In genomic region chr16:38366231-38366630, GRCm38 (mm10) we compare ENCODE assay signal across 36 mouse cellular contexts. TPM values are rescaled to one million over a fixed set of nuclear protein-coding genes. Genes with fewer than 3 reads are reported as not detected.
A peak's percentile ranks its signal among the peaks of the same experiment; 100 is the strongest.
DNase-seq lines count a peak whose midpoint lies in the region; ATAC-seq and TF ChIP-seq lines count a peak whose summit lies in the region.
"Had no signal": no experiment of that assay in that cellular context is flagged by ENCODE, and none has a peak within 500 bp of the region (broad histone marks: within the 10 kb centered on the region; RNA-seq: fewer than 3 reads in every experiment).

No protein-coding gene starts in this region.

- no peak for DNase-seq in heart, adult 2 months
- DNase-seq in heart, postnatal 4 days, result no peak
- no peak for DNase-seq in heart, postnatal 36 days
- peak; percentile 49 for DNase-seq in right cerebral cortex, adult 18-20 months
- no peak for DNase-seq in right cerebral cortex, postnatal 25 days
- no peak for DNase-seq in testis, postnatal 14 days (ENCODE audit: low spot score)
- DNase-seq: adrenal gland, adult 2 months; adrenal gland, postnatal 36 days; cerebellum, adult 8-10 months; cerebellum, postnatal 25 days; forebrain, postnatal 0 days; gastrocnemius, postnatal 36 days; kidney, adult 18-20 months; kidney, postnatal 25 days; lung, embryonic 14.5 days; lung, postnatal 14 days had no signal

- H3K79me2 ChIP-seq in heart, adult 2 months (replicated peaks; ENCODE audit: control insufficient read depth, insufficient read depth, low read length), result no peaks in the 10 kb centered on the region
- peaks cover 7% of the 10 kb centered on the region for H3K79me2 ChIP-seq in myocyte (ENCODE audit: control insufficient read depth, insufficient read depth)

- TF ChIP-seq EP300 in heart, adult 2 months (IDR thresholded peaks at IDR 0.05; ENCODE audit: insufficient read depth, low read depth, low read length), result no peak

- H3K36me3 ChIP-seq in heart, adult 2 months (ENCODE audit: control insufficient read depth, insufficient read depth, low read length), result peaks cover 7% of the 10 kb centered on the region
- peaks cover 45% of the 10 kb centered on the region for H3K36me3 ChIP-seq in heart, embryonic 14.5 days (ENCODE audit: control insufficient read depth, insufficient read depth, low read length)
- no peaks in the 10 kb centered on the region for H3K36me3 ChIP-seq in myocyte (ENCODE audit: control insufficient read depth, insufficient read depth)
- H3K36me3 ChIP-seq: embryonic facial prominence, embryonic 10.5 days; embryonic facial prominence, embryonic 15.5 days; forebrain, embryonic 12.5 days; hindbrain, embryonic 10.5 days; kidney, embryonic 15.5 days; limb, embryonic 12.5 days; neural tube, embryonic 12.5 days had no signal

- peak overlapping the region; percentile 80 for H3K4me2 ChIP-seq in heart, embryonic 14.5 days (ENCODE audit: low read length)
- peak overlapping the region; percentile 62 for H3K4me2 ChIP-seq in myocyte (ENCODE audit: low read depth)
- H3K4me2 ChIP-seq: embryonic facial prominence, embryonic 15.5 days; forebrain, embryonic 12.5 days; kidney, embryonic 15.5 days; limb, embryonic 12.5 days; lung, embryonic 14.5 days; midbrain, embryonic 11.5 days; neural tube, embryonic 12.5 days had no signal

- TF ChIP-seq POLR2A in heart, adult 2 months (IDR thresholded peaks at IDR 0.05; ENCODE audit: insufficient read depth, low read depth, low read length), result no peak
- no peak for TF ChIP-seq POLR2A in myocyte (IDR thresholded peaks at IDR 0.05; ENCODE audit: insufficient read length, low read depth)

- H3K9ac ChIP-seq in heart, adult 2 months (ENCODE audit: low read depth, low read length), result peak overlapping the region; percentile 6; the same call in 1 of the 2 replicates
- H3K9ac ChIP-seq in heart, embryonic 14.5 days (ENCODE audit: low read length), result peak overlapping the region; percentile 98
- H3K9ac ChIP-seq: embryonic facial prominence, embryonic 15.5 days; forebrain, embryonic 12.5 days; forebrain, postnatal 0 days; kidney, embryonic 15.5 days; limb, embryonic 12.5 days; lung, embryonic 14.5 days; neural tube, embryonic 12.5 days had no signal

- H3K4me3 ChIP-seq in heart, adult 2 months, result peak overlapping the region; percentile 56
- peak overlapping the region; percentile 73 to 93 for H3K4me3 ChIP-seq in heart, embryonic 14.5 days (ENCODE audit: control insufficient read depth in 1 of 2, insufficient read depth in 1 of 2, low read depth in 1 of 2, low read length in 2 of 2)
- H3K4me3 ChIP-seq in myocyte, result peak overlapping the region; percentile 4
- H3K4me3 ChIP-seq: embryonic facial prominence, embryonic 10.5 days; embryonic facial prominence, embryonic 15.5 days; forebrain, embryonic 12.5 days; hindbrain, embryonic 10.5 days; kidney, embryonic 15.5 days; left cerebral cortex, adult 2 months; limb, embryonic 12.5 days; neural tube, embryonic 12.5 days had no signal

- no peaks in the 10 kb centered on the region for H3K9me3 ChIP-seq in heart, embryonic 14.5 days (ENCODE audit: control insufficient read depth, low read length)
- H3K9me3 ChIP-seq: embryonic facial prominence, embryonic 10.5 days; embryonic facial prominence, embryonic 15.5 days; forebrain, embryonic 12.5 days; hindbrain, embryonic 10.5 days; kidney, embryonic 15.5 days; limb, embryonic 12.5 days; neural tube, embryonic 12.5 days had no signal

- no peak for TF ChIP-seq CTCF in heart, adult 2 months (IDR thresholded peaks at IDR 0.05)

- ATAC-seq in heart, embryonic 14.5 days (ENCODE audit: insufficient number of reproducible peaks, insufficient read depth, low FRiP score, low read depth), result no peak
- ATAC-seq: activated CD4-positive, CD25-positive, alpha-beta regulatory T cell, adult 4 months; CD4-positive, CD25-positive, alpha-beta regulatory T cell, adult 4 months; forebrain, postnatal 0 days; hindbrain, embryonic 16.5 days; midbrain, embryonic 16.5 days had no signal

- 55% methylated on average over 4 of the region's 4 CpGs for WGBS in heart, adult 2 months
- WGBS in heart, embryonic 14.5 days, result 24% methylated on average over 4 of the region's 4 CpGs

- no peak overlapping the region for H3ac ChIP-seq in myocyte (ENCODE audit: control insufficient read depth, insufficient read length)

- H3K27me3 ChIP-seq in heart, adult 2 months (ENCODE audit: control insufficient read depth, insufficient read depth, low read length), result no peaks in the 10 kb centered on the region
- H3K27me3 ChIP-seq in heart, embryonic 14.5 days (ENCODE audit: control insufficient read depth, insufficient read depth, low read length), result no peaks in the 10 kb centered on the region
- H3K27me3 ChIP-seq in myocyte (ENCODE audit: control insufficient read depth, insufficient read depth, insufficient read length), result no peaks in the 10 kb centered on the region
- H3K27me3 ChIP-seq: embryonic facial prominence, embryonic 15.5 days; forebrain, embryonic 12.5 days; kidney, embryonic 15.5 days; limb, embryonic 12.5 days; neural tube, embryonic 12.5 days had no signal

- intact Hi-C loops in heart, adult 2 months (cut with DNase I), result no loop called here
- intact Hi-C loops in heart, postnatal 36 days (cut with DNase I), result no loop called here

- peaks cover 15% of the 10 kb centered on the region for H3K4me1 ChIP-seq in heart, adult 2 months (ENCODE audit: control insufficient read depth, insufficient read depth, low read length)
- H3K4me1 ChIP-seq in heart, embryonic 14.5 days (ENCODE audit: control insufficient read depth in 2 of 2, insufficient read depth in 2 of 2, low read length in 2 of 2), result peaks cover 24 to 48% of the 10 kb centered on the region in 2 experiments
- H3K4me1 ChIP-seq: forebrain, embryonic 12.5 days; neural tube, embryonic 12.5 days had no signal

- H3K27ac ChIP-seq in heart, adult 2 months, result no peak overlapping the region; the same call in 1 of the 2 replicates
- H3K27ac ChIP-seq in heart, embryonic 14.5 days (replicated peaks in 1 of 2; ENCODE audit: control insufficient read depth in 1 of 2, insufficient read depth in 1 of 2, low read depth in 2 of 2, low read length in 2 of 2), result peak overlapping the region; percentile 14 to 99; a peak in 3 of 4 replicates
- H3K27ac ChIP-seq: embryonic facial prominence, embryonic 10.5 days; embryonic facial prominence, embryonic 15.5 days; forebrain, embryonic 12.5 days; hindbrain, embryonic 10.5 days; kidney, embryonic 15.5 days; limb, embryonic 12.5 days; neural tube, embryonic 12.5 days had no signal

TF ChIP-seq in myocyte, 11 proteins besides CTCF, POLR2A, EP300 and RAD21:
- TF ChIP-seq MAX (IDR thresholded peaks at IDR 0.05; ENCODE audit: low read depth), result no peak
- no peak for TF ChIP-seq CEBPB (IDR thresholded peaks at IDR 0.05; ENCODE audit: insufficient read depth, poor library complexity, severe bottlenecking)
- TF ChIP-seq POLR2AphosphoS2 (IDR thresholded peaks at IDR 0.05; ENCODE audit: insufficient read length, low read depth), result peak; percentile 23
- no peak for TF ChIP-seq SRF (IDR thresholded peaks at IDR 0.05; ENCODE audit: control insufficient read depth, insufficient read length, low read depth)
- no peak for TF ChIP-seq TCF12 (IDR thresholded peaks at IDR 0.05; ENCODE audit: insufficient read depth, poor library complexity, severe bottlenecking)
- TF ChIP-seq USF1 (IDR thresholded peaks at IDR 0.05; ENCODE audit: low read depth), result peak; percentile 23
- TF ChIP-seq MYOG (IDR thresholded peaks at IDR 0.05; ENCODE audit: control insufficient read depth in 1 of 3, insufficient read depth in 1 of 3, insufficient read length in 2 of 3, low read depth in 2 of 3), result no peak
- TF ChIP-seq REST (IDR thresholded peaks at IDR 0.05; ENCODE audit: insufficient read depth, insufficient read length), result no peak

RNA-seq across cellular contexts. Expression of gene Popdc2, which starts 4.2 kb away (rescaled TPM):
- total RNA-seq in heart, adult 2 months (2021), result 100 to 1,000 TPM; 462 to 476 TPM
- 695 and 745 TPM in 2 replicates for polyA plus RNA-seq in heart, adult 2 months (2012; rRNA removed)
- 100 to 1,000 TPM; 764 to 831 TPM for total RNA-seq in heart, postnatal 4 days (2021)
- polyA plus RNA-seq in heart, embryonic 14.5 days (2014; fragmentation: Nextera tagmentation; extraction: Ambion mirVana), result 364 and 390 TPM in 2 replicates
- 100 to 1,000 TPM; 442 to 516 TPM for total RNA-seq in heart, postnatal 36 days (2021)
- 10.5 TPM for polyA plus RNA-seq in myocyte (2012; fragmentation: generic; extraction: Trizol)

RNA-seq across cellular contexts. Expression of gene Gm21987, which starts 19.4 kb away (rescaled TPM):
- total RNA-seq in heart, adult 2 months (2021), result not detected
- not detected in 2 replicates for polyA plus RNA-seq in heart, adult 2 months (2012; rRNA removed)
- 1 to 10 TPM; 1.1 to 1.6 TPM for total RNA-seq in heart, postnatal 4 days (2021)
- 4.4 and 4.9 TPM in 2 replicates for polyA plus RNA-seq in heart, embryonic 14.5 days (2014; fragmentation: Nextera tagmentation; extraction: Ambion mirVana)
- not detected for total RNA-seq in heart, postnatal 36 days (2021)
- polyA plus RNA-seq in myocyte (2012; fragmentation: generic; extraction: Trizol), result 0.16 TPM
- total RNA-seq: forebrain, postnatal 0 days; gastrocnemius, postnatal 36 days; layer of hippocampus, adult 18-20 months; layer of hippocampus, postnatal 10 days; left cerebral cortex, adult 2 months; liver, adult 2 months had no signal
- polyA plus RNA-seq: activated CD4-positive, CD25-positive, alpha-beta regulatory T cell, adult 4 months; adrenal gland, adult 2 months; CD4-positive, CD25-positive, alpha-beta regulatory T cell, adult 4 months; embryonic facial prominence, embryonic 10.5 days; embryonic facial prominence, embryonic 15.5 days; forebrain, embryonic 12.5 days; forebrain, postnatal 0 days; hindbrain, embryonic 10.5 days; hindbrain, embryonic 16.5 days; kidney, embryonic 15.5 days; limb, embryonic 12.5 days; liver, adult 2 months; lung, embryonic 14.5 days; midbrain, embryonic 11.5 days; midbrain, embryonic 16.5 days; neural tube, embryonic 12.5 days; thymus, postnatal 0 days had no signal

RNA-seq across cellular contexts. Expression of gene Cox17, which starts 19.4 kb away (rescaled TPM):
- 100 to 1,000 TPM; 295 to 358 TPM for total RNA-seq in heart, adult 2 months (2021)
- 190 and 221 TPM in 2 replicates for polyA plus RNA-seq in heart, adult 2 months (2012; rRNA removed)
- total RNA-seq in heart, postnatal 4 days (2021), result 100 to 1,000 TPM; 203 to 222 TPM
- polyA plus RNA-seq in heart, embryonic 14.5 days (2014; fragmentation: Nextera tagmentation; extraction: Ambion mirVana), result 337 TPM in 2 replicates
- total RNA-seq in heart, postnatal 36 days (2021), result 100 to 1,000 TPM; 313 to 334 TPM
- 653 TPM for polyA plus RNA-seq in myocyte (2012; fragmentation: generic; extraction: Trizol)

RNA-seq across cellular contexts. Expression of gene Maats1, which starts 24.3 kb away (rescaled TPM):
- not detected for total RNA-seq in heart, adult 2 months (2021)
- 0.20 TPM in 1 of 2 replicates, not detected in the other for polyA plus RNA-seq in heart, adult 2 months (2012; rRNA removed)
- total RNA-seq in heart, postnatal 4 days (2021), result under 1 TPM in 1 of 2 experiments, not detected in 1; 0.09 TPM
- polyA plus RNA-seq in heart, embryonic 14.5 days (2014; fragmentation: Nextera tagmentation; extraction: Ambion mirVana), result 0.15 TPM in 1 of 2 replicates, not detected in the other
- not detected for total RNA-seq in heart, postnatal 36 days (2021)
- 1.1 TPM for polyA plus RNA-seq in myocyte (2012; fragmentation: generic; extraction: Trizol)
- total RNA-seq: gastrocnemius, postnatal 36 days; liver, adult 2 months had no signal
- polyA plus RNA-seq: adrenal gland, adult 2 months; intestine, embryonic 14.5 days; liver, adult 2 months had no signal

Comparison
In these comparisons a context has a peak if more than half of its experiments do, and no peak if none do; other contexts are left out.
1. H3K4me3 ChIP-seq: peak in every context shown above with its lines; median percentile 83 in heart, embryonic 14.5 days; 56 in heart, adult 2 months; 4 in myocyte.